Mouse (Mus musculus) olfactory bulb, adult 2 months (tissue): Measurements from ENCODE around the gene Zup1.

ENCODE experiments used
- CTCF ChIP-seq: fragments of 200-500 bp; IDR thresholded peaks from 2 replicates; pipeline ENCODE4 v1.5.1; 2012; ENCODE audit warnings: low read depth, mild to moderate bottlenecking, low read length, moderate library complexity; ENCODE audit not compliant: insufficient read depth
- POLR2A ChIP-seq: fragments of 200-500 bp; IDR thresholded peaks from 2 replicates; pipeline ENCODE4 v1.6.1; 2012; ENCODE audit warnings: mild to moderate bottlenecking, low read depth, low read length, moderate library complexity; ENCODE audit not compliant: insufficient read depth

GRCm38 (mm10) chr10:33904530-33905481, 46.3 kb downstream of the Zup1 start, which contains the start of gene Rsph4a:
- TF ChIP-seq CTCF: no peak
- no peak for TF ChIP-seq POLR2A
